Mouse (Mus musculus) intestine, embryonic 15.5 days (tissue): Measurements from ENCODE around the gene Lyzl6. TPM values are rescaled to one million over a fixed set of nuclear protein-coding genes. Genes with fewer than 3 reads are reported as not detected.
"Not testable (repeated sequence)": the region's sequence is repeated elsewhere in the genome, so short reads cannot be mapped to it uniquely, and the experiment has no call there.

Experiments
- ATAC-seq: fragments of 200-750 bp; cut with Nextera tagmentation; 2 replicates; pipeline ENCODE4 v1.8.0; 2017; ENCODE audit warnings: moderate TSS enrichment, moderate library complexity
- H3K27ac ChIP-seq: fragments of 300-500 bp; sonication (generic); 2 replicates; pipeline ENCODE4 v1.5.1; 2015; ENCODE audit warnings: mild to moderate bottlenecking, inconsistent platforms
- H3K27me3 ChIP-seq: fragments of 300-500 bp; sonication (generic); replicated peaks from 2 replicates; pipeline ENCODE4 v1.6.1; 2015; ENCODE audit warnings: inconsistent platforms
- H3K36me3 ChIP-seq: fragments of 300-500 bp; sonication (generic); 2 replicates; pipeline ENCODE4 v1.6.1; 2015; ENCODE audit warnings: inconsistent platforms
- H3K4me1 ChIP-seq: fragments of 300-500 bp; sonication (generic); replicated peaks from 2 replicates; pipeline ENCODE4 v1.6.1; 2015; ENCODE audit warnings: inconsistent platforms
- H3K4me2 ChIP-seq: fragments of 300-500 bp; sonication (generic); replicated peaks from 2 replicates; pipeline ENCODE4 v1.6.1; 2015; ENCODE audit warnings: mild to moderate bottlenecking, inconsistent platforms
- H3K4me3 ChIP-seq: fragments of 300-500 bp; sonication (generic); replicated peaks from 2 replicates; pipeline ENCODE4 v1.5.1; 2015; ENCODE audit warnings: inconsistent platforms
- H3K9ac ChIP-seq: fragments of 300-500 bp; sonication (generic); 2 replicates; pipeline ENCODE4 v1.6.1; 2015; ENCODE audit warnings: inconsistent platforms
- H3K9me3 ChIP-seq: fragments of 300-500 bp; sonication (generic); 2 replicates; pipeline ENCODE4 v1.6.1; 2016; ENCODE audit warnings: inconsistent platforms
- WGBS: fragments of 180-500 bp; shearing (Covaris S2); methylation state at CpG from one replicate; pipeline ENCODE4 v1.1.7; 2015; 5-methylcytosine and 5-hydroxymethylcytosine counted together
- polyA plus RNA-seq: library from polyadenylated mRNA; unstranded; fragments of >200 nt; fragmentation: Nextera tagmentation; extraction: Ambion mirVana; gene quantifications from 2 replicates; pipeline ENCODE4 v1.2.1, GENCODE M21; 2015

Lyzl6 gene
- not detected in 2 replicates for polyA plus RNA-seq

- H3K4me3 ChIP-seq, result no peak within 1 kb of the TSS
- H3K9ac ChIP-seq, result no peak within 1 kb of the TSS
- no peak within 1 kb of the TSS for H3K27ac ChIP-seq
- no peaks in the 10 kb centered on the region for H3K9me3 ChIP-seq
- no peaks in the 10 kb centered on the region for H3K36me3 ChIP-seq
- ATAC-seq, result no peak
- no peaks in the 10 kb centered on the region for H3K4me1 ChIP-seq
- WGBS, result 67% methylated on average over 3 of the region's 3 CpGs
- no peak within 1 kb of the TSS for H3K4me2 ChIP-seq
- peaks cover 12% of the 10 kb centered on the region for H3K27me3 ChIP-seq
Observed at GRCm38 (mm10) chr11:103638790-103639189, at the start of gene Lyzl6. Gene Lyzl6, minus strand, starts transcription at chr11:103638890.

DNA sequence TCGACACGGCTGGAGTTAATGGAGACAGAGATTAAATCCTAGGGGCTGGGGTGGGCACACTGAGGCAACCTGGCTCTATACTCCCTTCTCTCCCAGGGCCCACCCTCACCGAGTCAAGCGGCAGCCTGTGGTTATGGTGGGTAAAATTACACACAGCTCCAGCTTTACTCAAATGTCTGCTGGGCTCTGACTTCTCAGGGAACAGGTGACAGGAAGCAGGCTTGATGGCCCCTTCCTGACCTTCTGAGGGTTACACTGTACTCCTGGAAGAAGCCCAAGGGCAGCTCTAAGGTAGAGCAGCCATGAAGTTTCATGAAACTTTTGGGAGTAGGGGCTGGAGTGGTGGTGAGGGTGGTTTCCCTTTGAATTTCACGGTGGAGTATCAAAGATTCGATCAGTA, 48.0 kb upstream of the Lyzl6 start:
- H3K9me3 ChIP-seq, result no peaks in the 10 kb centered on the region
- H3K4me2 ChIP-seq, result no peak overlapping the region
- H3K27me3 ChIP-seq, result no peaks in the 10 kb centered on the region
- H3K9ac ChIP-seq, result no peak overlapping the region
- H3K36me3 ChIP-seq, result peaks cover 36% of the 10 kb centered on the region
- WGBS, result 87% methylated on average over 6 of the region's 6 CpGs
- 0 out of 2 replicates have a peak, but pooled peaks cover 3% of the 10 kb centered on the region for H3K4me1 ChIP-seq
- no peak for ATAC-seq
- no peak overlapping the region for H3K4me3 ChIP-seq
- H3K27ac ChIP-seq, result no peak overlapping the region

DNA sequence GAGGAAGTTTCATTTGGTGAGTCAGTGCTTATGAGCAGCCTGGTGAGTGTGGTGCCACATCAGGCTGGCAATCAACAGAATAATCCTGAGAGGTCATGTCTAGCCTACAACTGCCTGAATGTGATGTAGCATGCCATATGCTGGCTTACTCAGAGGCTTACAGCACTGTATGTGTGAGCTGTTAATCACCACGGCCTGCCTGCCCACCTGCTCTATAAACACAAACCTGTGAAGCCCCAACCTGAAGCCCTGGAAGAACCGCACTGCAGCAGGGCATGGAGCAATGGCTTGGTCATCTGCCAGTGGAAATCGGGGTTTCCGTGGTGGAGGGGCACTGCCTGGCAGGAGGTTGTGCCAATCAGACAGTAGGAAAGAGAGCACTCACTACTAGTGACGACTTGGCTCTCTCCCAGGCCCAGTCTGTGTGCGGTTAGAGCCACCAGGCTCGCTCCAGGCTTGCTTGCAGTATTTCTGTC, 46.6 kb upstream of the Lyzl6 start:
- no peak overlapping the region for H3K9ac ChIP-seq
- no peaks in the 10 kb centered on the region for H3K9me3 ChIP-seq
- peaks cover 39% of the 10 kb centered on the region for H3K36me3 ChIP-seq
- no peak for ATAC-seq
- WGBS, result 89% methylated on average over 7 of the region's 7 CpGs
- no peak overlapping the region for H3K4me2 ChIP-seq
- no peak overlapping the region for H3K27ac ChIP-seq
- 0 out of 2 replicates have a peak, but pooled peaks cover 3% of the 10 kb centered on the region for H3K4me1 ChIP-seq
- no peaks in the 10 kb centered on the region for H3K27me3 ChIP-seq
- H3K4me3 ChIP-seq, result no peak overlapping the region

GRCm38 (mm10) chr11:103683667-103684334, 45.1 kb upstream of the Lyzl6 start:
- Histone ChIP-seq H3K36me3 (peaks cover 48% of the 10 kb centered on the region), H3K27me3 (no peaks in the 10 kb centered on the region), H3K4me1 (0 out of 2 replicates have a peak, but pooled peaks cover 3% of the 10 kb centered on the region), H3K4me3 (no peak overlapping the region), H3K9me3 (no peaks in the 10 kb centered on the region), H3K27ac (no peak overlapping the region), H3K4me2 (0 out of 2 replicates have a peak overlapping the region, but pooled peaks have one; percentile 9), H3K9ac (no peak overlapping the region)
- peak; percentile 88 for ATAC-seq
- WGBS, result 76% methylated on average over 11 of the region's 11 CpGs

- not testable (repeated sequence) for ATAC-seq, H3K4me3 ChIP-seq, H3K4me2 ChIP-seq, H3K27ac ChIP-seq, H3K4me1 ChIP-seq, H3K9me3 ChIP-seq, H3K27me3 ChIP-seq, H3K9ac ChIP-seq
- WGBS, result 44% methylated on average over 2 of the region's 2 CpGs
- H3K36me3 ChIP-seq, result peaks cover 29% of the 10 kb centered on the region
Observed at GRCm38 (mm10) chr11:103677042-103677441, 38.4 kb upstream of the Lyzl6 start.

- Histone ChIP-seq H3K36me3 (peaks cover 22% of the 10 kb centered on the region; the same call in 1 of the 2 replicates), H3K4me1 (no peaks in the 10 kb centered on the region), H3K9ac (no peak overlapping the region), H3K9me3 (no peaks in the 10 kb centered on the region), H3K4me2 (no peak overlapping the region), H3K27me3 (no peaks in the 10 kb centered on the region), H3K4me3 (no peak overlapping the region), H3K27ac (no peak overlapping the region)
- WGBS, result 34% methylated on average over 3 of the region's 3 CpGs
- ATAC-seq, result no peak
Observed at GRCm38 (mm10) chr11:103675556-103675955, 36.9 kb upstream of the Lyzl6 start.

DNA sequence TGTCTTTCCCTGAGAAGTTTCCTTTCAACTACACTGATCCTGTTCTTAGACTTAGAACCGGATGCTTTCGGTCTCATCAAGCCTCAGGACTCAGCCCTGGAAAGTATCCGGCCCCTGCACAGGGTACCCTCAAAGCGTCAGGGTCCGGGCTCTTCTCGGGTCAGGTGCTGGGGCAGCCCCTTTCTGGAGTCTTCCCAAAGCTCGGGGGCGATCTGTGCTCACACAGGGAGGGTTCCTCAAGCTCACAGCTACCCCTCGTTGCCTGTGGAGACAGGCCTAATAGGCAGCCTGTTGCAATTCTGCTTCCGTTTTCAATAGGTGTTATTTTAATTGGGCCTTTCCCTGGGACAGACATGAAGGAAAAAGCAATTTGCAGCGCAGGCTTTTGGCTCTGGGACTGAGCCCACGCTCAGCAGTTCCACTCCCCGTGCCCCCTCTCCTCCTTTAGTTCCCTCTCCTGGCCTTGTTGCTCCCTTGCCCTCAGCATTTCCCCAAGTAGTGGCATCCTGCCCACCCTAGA, 28.3 kb upstream of the Lyzl6 start:
- no peaks in the 10 kb centered on the region for H3K9me3 ChIP-seq
- no peak for ATAC-seq
- H3K9ac ChIP-seq, result no peak overlapping the region
- H3K36me3 ChIP-seq, result no peaks in the 10 kb centered on the region
- no peak overlapping the region for H3K27ac ChIP-seq
- no peak overlapping the region for H3K4me3 ChIP-seq
- H3K4me2 ChIP-seq, result no peak overlapping the region
- 0 out of 2 replicates have a peak, but pooled peaks cover 4% of the 10 kb centered on the region for H3K4me1 ChIP-seq
- WGBS, result 66% methylated on average over 13 of the region's 13 CpGs
- H3K27me3 ChIP-seq, result 0 out of 2 replicates have a peak, but pooled peaks cover 3% of the 10 kb centered on the region

DNA sequence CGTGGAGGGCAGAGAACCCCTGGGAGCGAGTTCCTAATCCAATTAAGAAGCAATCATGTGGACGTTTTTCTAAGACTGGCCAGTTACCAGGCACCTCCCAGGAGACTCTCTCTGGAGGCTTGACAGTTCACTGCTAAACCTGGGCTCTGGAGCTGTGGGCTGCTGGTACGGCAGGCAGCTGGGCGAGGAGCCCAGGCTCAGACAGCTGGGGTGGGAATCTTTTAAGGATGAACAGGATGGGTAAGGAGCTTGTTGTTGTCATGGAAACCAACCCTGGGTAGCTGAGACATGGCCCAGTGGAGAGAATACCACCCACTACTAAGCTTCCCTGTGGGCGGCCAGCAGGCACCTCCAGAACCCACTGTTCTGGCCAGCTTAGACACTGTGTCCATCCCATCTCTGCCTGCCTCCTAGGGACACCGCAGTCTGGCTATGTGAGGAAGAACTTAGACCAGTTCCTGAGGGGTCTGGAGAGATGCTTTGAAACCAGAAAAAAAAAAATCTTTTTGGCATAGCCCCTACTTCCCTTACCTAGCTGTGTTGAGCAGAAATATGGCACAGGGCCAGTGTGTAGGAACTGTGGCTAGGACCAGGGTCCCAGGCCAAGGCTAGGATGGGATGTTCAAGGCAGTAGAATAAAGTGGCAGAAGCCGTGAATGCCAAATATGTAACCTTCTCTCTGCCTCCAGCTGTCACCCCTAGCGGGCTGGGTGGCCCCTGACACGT, 27.7 kb upstream of the Lyzl6 start:
- H3K36me3 ChIP-seq, result no peaks in the 10 kb centered on the region
- 0 out of 2 replicates have a peak, but pooled peaks cover 4% of the 10 kb centered on the region for H3K4me1 ChIP-seq
- H3K4me2 ChIP-seq, result no peak overlapping the region
- H3K4me3 ChIP-seq, result no peak overlapping the region
- H3K27ac ChIP-seq, result no peak overlapping the region
- H3K9ac ChIP-seq, result no peak overlapping the region
- 43% methylated on average over 10 of the region's 10 CpGs for WGBS
- ATAC-seq, result no peak
- no peaks in the 10 kb centered on the region for H3K9me3 ChIP-seq
- 0 out of 2 replicates have a peak, but pooled peaks cover 3% of the 10 kb centered on the region for H3K27me3 ChIP-seq

GRCm38 (mm10) chr11:103665695-103666094, 27.0 kb upstream of the Lyzl6 start:
- H3K4me3 ChIP-seq, result no peak overlapping the region
- no peak overlapping the region for H3K27ac ChIP-seq
- H3K9me3 ChIP-seq, result no peaks in the 10 kb centered on the region
- H3K4me2 ChIP-seq, result no peak overlapping the region
- H3K9ac ChIP-seq, result no peak overlapping the region
- H3K36me3 ChIP-seq, result no peaks in the 10 kb centered on the region
- WGBS, result 63% methylated on average over 1 of the region's 1 CpGs
- H3K4me1 ChIP-seq, result 0 out of 2 replicates have a peak, but pooled peaks cover 4% of the 10 kb centered on the region
- H3K27me3 ChIP-seq, result 0 out of 2 replicates have a peak, but pooled peaks cover 3% of the 10 kb centered on the region
- no peak for ATAC-seq

DNA sequence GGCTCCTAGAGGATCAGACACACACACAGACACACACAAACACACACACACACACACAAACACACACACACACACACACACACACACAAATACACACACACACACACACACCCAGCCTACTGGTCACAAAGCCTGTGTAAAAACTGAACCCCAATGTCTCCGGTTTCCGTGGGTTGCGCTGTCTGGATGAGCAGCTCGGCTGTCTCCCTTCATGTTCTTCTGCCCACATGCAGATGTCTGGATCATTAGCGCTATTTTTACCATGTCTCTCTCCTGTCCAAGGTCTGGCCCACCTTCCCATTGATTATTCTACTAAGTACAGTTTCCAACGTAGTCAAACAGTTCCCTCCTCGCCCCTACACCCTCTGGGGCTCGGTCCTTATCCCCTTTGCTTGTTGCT, 24.4 kb upstream of the Lyzl6 start:
- Histone ChIP-seq H3K27me3 (0 out of 2 replicates have a peak, but pooled peaks cover 3% of the 10 kb centered on the region), H3K9me3 (no peaks in the 10 kb centered on the region), H3K36me3 (no peaks in the 10 kb centered on the region), H3K9ac (no peak overlapping the region), H3K4me2 (no peak overlapping the region), H3K27ac (no peak overlapping the region), H3K4me3 (no peak overlapping the region), H3K4me1 (0 out of 2 replicates have a peak, but pooled peaks cover 4% of the 10 kb centered on the region)
- ATAC-seq, result no peak
- WGBS, result 84% methylated on average over 8 of the region's 8 CpGs

DNA sequence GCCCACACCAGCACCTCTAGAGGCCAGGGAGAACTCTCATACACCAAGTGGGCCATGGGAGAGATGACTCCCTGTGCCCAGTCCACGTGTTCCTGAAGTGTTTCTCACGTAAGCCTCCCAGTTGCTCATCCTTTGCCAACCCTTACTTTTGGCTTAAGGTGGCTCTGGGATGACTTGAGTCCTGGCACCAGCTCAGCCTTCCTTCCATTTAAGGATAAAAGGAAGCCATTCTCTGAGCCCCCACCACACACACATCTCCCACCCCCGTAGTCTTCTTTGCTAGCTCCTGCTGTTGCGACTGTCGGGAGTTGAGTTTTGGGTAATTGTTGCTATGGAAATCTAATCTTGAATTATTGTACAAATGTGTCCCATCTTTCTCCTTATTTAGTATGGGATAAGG, 23.9 kb upstream of the Lyzl6 start:
- H3K36me3 ChIP-seq, result no peaks in the 10 kb centered on the region
- H3K4me2 ChIP-seq, result no peak overlapping the region
- 0 out of 2 replicates have a peak, but pooled peaks cover 3% of the 10 kb centered on the region for H3K27me3 ChIP-seq
- no peak overlapping the region for H3K4me3 ChIP-seq
- ATAC-seq, result no peak
- no peak overlapping the region for H3K27ac ChIP-seq
- H3K4me1 ChIP-seq, result 0 out of 2 replicates have a peak, but pooled peaks cover 4% of the 10 kb centered on the region
- H3K9ac ChIP-seq, result no peak overlapping the region
- H3K9me3 ChIP-seq, result no peaks in the 10 kb centered on the region
- 81% methylated on average over 5 of the region's 5 CpGs for WGBS

- Histone ChIP-seq H3K27me3 (0 out of 2 replicates have a peak, but pooled peaks cover 3% of the 10 kb centered on the region), H3K4me3 (no peak overlapping the region), H3K36me3 (no peaks in the 10 kb centered on the region), H3K4me1 (0 out of 2 replicates have a peak, but pooled peaks cover 4% of the 10 kb centered on the region), H3K9me3 (no peaks in the 10 kb centered on the region), H3K4me2 (no peak overlapping the region), H3K9ac (no peak overlapping the region), H3K27ac (no peak overlapping the region)
- no peak for ATAC-seq
- WGBS, result 57% methylated on average over 4 of the region's 4 CpGs
Observed at GRCm38 (mm10) chr11:103661863-103662262, 23.2 kb upstream of the Lyzl6 start.
